Mouse (Mus musculus): ENCODE data around the gene Hoxa11. TPM values are rescaled to one million over a fixed set of nuclear protein-coding genes. Genes with fewer than 3 reads are reported as not detected.

The Hoxa11 gene
- polyA plus RNA-seq, 2 experiments: 31.1 to 32.6 TPM

GRCm38 (mm10) chr6:52268756-52269155 lies 23.1 kb upstream of the Hoxa11 start:
- ATAC-seq (ENCODE audit: low FRiP score, low read depth) (no peak), DNase-seq (ENCODE audit: low spot score) (no peak)
- 20% methylated on average over 3 of the region's 3 CpGs for WGBS
- Histone ChIP-seq H3K36me3 (ENCODE audit: control insufficient read depth, insufficient read depth, low read length) (no peaks in the 10 kb centered on the region), H3K9ac (ENCODE audit: low read depth, low read length, severe bottlenecking) (no peak overlapping the region), H3K27ac (replicated peaks; ENCODE audit: low read depth, low read length) (no peak overlapping the region), H3K27me3 (ENCODE audit: control insufficient read depth, insufficient read depth, low read length) (peaks cover 48% of the 10 kb centered on the region), H3K4me3 (replicated peaks; ENCODE audit: low read length) (no peak overlapping the region), H3K4me1 (ENCODE audit: control insufficient read depth, insufficient read depth, low read length) (peaks cover 26% of the 10 kb centered on the region), H3K4me2 (replicated peaks; ENCODE audit: low read depth, low read length, severe bottlenecking) (no peak overlapping the region), H3K9me3 (ENCODE audit: control insufficient read depth, low read length) (no peaks in the 10 kb centered on the region)
- TF ChIP-seq POLR2A (IDR thresholded peaks at IDR 0.05; ENCODE audit: borderline replicate concordance, extremely low read depth, insufficient read depth, insufficient read length): no peak

- Histone ChIP-seq H3K27ac (replicated peaks; ENCODE audit: low read depth, low read length) (no peak overlapping the region), H3K9me3 (ENCODE audit: control insufficient read depth, low read length) (no peaks in the 10 kb centered on the region), H3K27me3 (ENCODE audit: control insufficient read depth, insufficient read depth, low read length) (peaks cover 44% of the 10 kb centered on the region), H3K9ac (ENCODE audit: low read depth, low read length, severe bottlenecking) (no peak overlapping the region), H3K4me3 (replicated peaks; ENCODE audit: low read length) (no peak overlapping the region), H3K36me3 (ENCODE audit: control insufficient read depth, insufficient read depth, low read length) (no peaks in the 10 kb centered on the region), H3K4me2 (replicated peaks; ENCODE audit: low read depth, low read length, severe bottlenecking) (peak overlapping the region; percentile 22; the same call in 1 of the 2 replicates), H3K4me1 (ENCODE audit: control insufficient read depth, insufficient read depth, low read length) (peaks cover 22% of the 10 kb centered on the region)
- peak; percentile 7 for DNase-seq (ENCODE audit: low spot score)
- no peak for TF ChIP-seq POLR2A (IDR thresholded peaks at IDR 0.05; ENCODE audit: borderline replicate concordance, extremely low read depth, insufficient read depth, insufficient read length)
- ATAC-seq (ENCODE audit: low FRiP score, low read depth): no peak
- WGBS: 16% methylated on average over 7 of the region's 7 CpGs
Measured at GRCm38 (mm10) chr6:52268341-52268740, 22.7 kb upstream of the Hoxa11 start.

- Histone ChIP-seq H3K4me2 (replicated peaks; ENCODE audit: low read depth, low read length, severe bottlenecking) (peak overlapping the region; percentile 22; the same call in 1 of the 2 replicates), H3K27ac (replicated peaks; ENCODE audit: low read depth, low read length) (0 out of 2 replicates have a peak overlapping the region, but pooled peaks have one; percentile 22)
- 20% methylated on average over 3 of the region's 3 CpGs for WGBS
Measured at GRCm38 (mm10) chr6:52267691-52268090, 22.1 kb upstream of the Hoxa11 start.

GRCm38 (mm10) chr6:52267221-52267620 lies 21.6 kb upstream of the Hoxa11 start:
- Histone ChIP-seq H3K9ac (ENCODE audit: low read depth, low read length, severe bottlenecking) (no peak overlapping the region), H3K27ac (replicated peaks; ENCODE audit: low read depth, low read length) (no peak overlapping the region), H3K4me2 (replicated peaks; ENCODE audit: low read depth, low read length, severe bottlenecking) (peak overlapping the region; percentile 96; the same call in 1 of the 2 replicates), H3K4me3 (replicated peaks; ENCODE audit: low read length) (peak overlapping the region; percentile 76; the same call in 1 of the 2 replicates), H3K36me3 (ENCODE audit: control insufficient read depth, insufficient read depth, low read length) (no peaks in the 10 kb centered on the region), H3K4me1 (ENCODE audit: control insufficient read depth, insufficient read depth, low read length) (peaks cover 16% of the 10 kb centered on the region), H3K9me3 (ENCODE audit: control insufficient read depth, low read length) (no peaks in the 10 kb centered on the region), H3K27me3 (ENCODE audit: control insufficient read depth, insufficient read depth, low read length) (peaks cover 39% of the 10 kb centered on the region)
- ATAC-seq (ENCODE audit: low FRiP score, low read depth): no peak
- TF ChIP-seq POLR2A (IDR thresholded peaks at IDR 0.05; ENCODE audit: borderline replicate concordance, extremely low read depth, insufficient read depth, insufficient read length): no peak
- peak; percentile 10 for DNase-seq (ENCODE audit: low spot score)
- 31% methylated on average over 5 of the region's 5 CpGs for WGBS

More at GRCm38 (mm10) chr6:52267691-52268090, 22.1 kb upstream of the Hoxa11 start:
- Histone ChIP-seq H3K4me1 (ENCODE audit: control insufficient read depth, insufficient read depth, low read length) (peaks cover 15% of the 10 kb centered on the region), H3K9me3 (ENCODE audit: control insufficient read depth, low read length) (no peaks in the 10 kb centered on the region), H3K9ac (ENCODE audit: low read depth, low read length, severe bottlenecking) (no peak overlapping the region), H3K36me3 (ENCODE audit: control insufficient read depth, insufficient read depth, low read length) (no peaks in the 10 kb centered on the region), H3K27me3 (ENCODE audit: control insufficient read depth, insufficient read depth, low read length) (peaks cover 44% of the 10 kb centered on the region), H3K4me3 (replicated peaks; ENCODE audit: low read length) (no peak overlapping the region)
- ATAC-seq (ENCODE audit: low FRiP score, low read depth): no peak
- DNase-seq (ENCODE audit: low spot score): peak; percentile 2
- TF ChIP-seq POLR2A (IDR thresholded peaks at IDR 0.05; ENCODE audit: borderline replicate concordance, extremely low read depth, insufficient read depth, insufficient read length): no peak

GRCm38 (mm10) chr6:52266666-52266985 lies 21.0 kb upstream of the Hoxa11 start:
- TF ChIP-seq POLR2A (IDR thresholded peaks at IDR 0.05; ENCODE audit: borderline replicate concordance, extremely low read depth, insufficient read depth, insufficient read length): no peak
- WGBS: 8% methylated on average over 9 of the region's 9 CpGs
- peak overlapping the region; percentile 95 for H3K27ac ChIP-seq (replicated peaks; ENCODE audit: low read depth, low read length)
- H3K4me1 ChIP-seq (ENCODE audit: control insufficient read depth, insufficient read depth, low read length): peaks cover 16% of the 10 kb centered on the region
- no peaks in the 10 kb centered on the region for H3K9me3 ChIP-seq (ENCODE audit: control insufficient read depth, low read length)
- peak overlapping the region; percentile 96 for H3K4me2 ChIP-seq (replicated peaks; ENCODE audit: low read depth, low read length, severe bottlenecking)
- ATAC-seq (ENCODE audit: low FRiP score, low read depth) (no peak), DNase-seq (ENCODE audit: low spot score) (no peak)
- H3K36me3 ChIP-seq (ENCODE audit: control insufficient read depth, insufficient read depth, low read length): no peaks in the 10 kb centered on the region
- peaks cover 40% of the 10 kb centered on the region for H3K27me3 ChIP-seq (ENCODE audit: control insufficient read depth, insufficient read depth, low read length)
- peak overlapping the region; percentile 99 for H3K9ac ChIP-seq (ENCODE audit: low read depth, low read length, severe bottlenecking)
- H3K4me3 ChIP-seq (replicated peaks; ENCODE audit: low read length): peak overlapping the region; percentile 76

Data from limb, embryonic 14.5 days (tissue).